Mouse (Mus musculus): Measurements from ENCODE around the gene Gm10320. TPM values are rescaled to one million over a fixed set of nuclear protein-coding genes. Genes with fewer than 3 reads are reported as not detected.
A peak's percentile ranks its signal among the peaks of the same experiment; 100 is the strongest.

Gm10320 gene
- 1.5 and 2.3 TPM in 2 replicates for polyA plus RNA-seq (2015; fragmentation: Nextera tagmentation; extraction: Ambion mirVana)

GRCm38 (mm10) chr13:98491909-98492308, at the start of gene Gm10320:
TSS of gene Gm10320 (minus strand) at chr13:98492001.
- no peaks in the 10 kb centered on the region for H3K4me1 ChIP-seq (replicated peaks; ENCODE audit: control insufficient read depth, insufficient read depth)
- H3K4me2 ChIP-seq (replicated peaks; ENCODE audit: low read depth) = no peak within 1 kb of the TSS
- H3K27me3 ChIP-seq (ENCODE audit: control insufficient read depth, insufficient read depth, low read length) = no peaks in the 10 kb centered on the region
- no peaks in the 10 kb centered on the region for H3K9me3 ChIP-seq (ENCODE audit: control insufficient read depth, low read length)
- DNase-seq (ENCODE audit: low spot score) (no peak), ATAC-seq (ENCODE audit: low FRiP score, low TSS enrichment) (no peak)
- WGBS = 82% methylated on average over 3 of the region's 3 CpGs
- no peak within 1 kb of the TSS for H3K9ac ChIP-seq (ENCODE audit: low read length)
- H3K27ac ChIP-seq (replicated peaks) = no peak within 1 kb of the TSS
- no peak within 1 kb of the TSS for H3K4me3 ChIP-seq (ENCODE audit: low read depth, low read length)
- H3K36me3 ChIP-seq (ENCODE audit: control insufficient read depth, insufficient read depth, low read length) = no peaks in the 10 kb centered on the region
- TF ChIP-seq CTCF (IDR thresholded peaks at IDR 0.05; ENCODE audit: low read depth) = no peak
- no peak for TF ChIP-seq EP300 (optimal IDR thresholded peaks at IDR 0.05)

- no peaks in the 10 kb centered on the region for H3K4me1 ChIP-seq (replicated peaks; ENCODE audit: control insufficient read depth, insufficient read depth)
- no peaks in the 10 kb centered on the region for H3K27me3 ChIP-seq (ENCODE audit: control insufficient read depth, insufficient read depth, low read length)
- no peak overlapping the region for H3K9ac ChIP-seq (ENCODE audit: low read length)
- no peak for DNase-seq (ENCODE audit: low spot score)
- no peak for ATAC-seq (ENCODE audit: low FRiP score, low TSS enrichment)
- H3K36me3 ChIP-seq (ENCODE audit: control insufficient read depth, insufficient read depth, low read length) = no peaks in the 10 kb centered on the region
- WGBS = 76% methylated on average over 2 of the region's 2 CpGs
- no peaks in the 10 kb centered on the region for H3K9me3 ChIP-seq (ENCODE audit: control insufficient read depth, low read length)
- no peak overlapping the region for H3K4me3 ChIP-seq (ENCODE audit: low read depth, low read length)
- TF ChIP-seq EP300 (optimal IDR thresholded peaks at IDR 0.05) (no peak), CTCF (IDR thresholded peaks at IDR 0.05; ENCODE audit: low read depth) (no peak)
- H3K4me2 ChIP-seq (replicated peaks; ENCODE audit: low read depth) = no peak overlapping the region
- H3K27ac ChIP-seq (replicated peaks) = no peak overlapping the region
Observed at GRCm38 (mm10) chr13:98541601-98542000, 49.8 kb upstream of the Gm10320 start.

GRCm38 (mm10) chr13:98540206-98540605, 48.4 kb upstream of the Gm10320 start:
- H3K27me3 ChIP-seq (ENCODE audit: control insufficient read depth, insufficient read depth, low read length) = no peaks in the 10 kb centered on the region
- no peaks in the 10 kb centered on the region for H3K36me3 ChIP-seq (ENCODE audit: control insufficient read depth, insufficient read depth, low read length)
- 78% methylated on average over 3 of the region's 3 CpGs for WGBS
- no peak for DNase-seq (ENCODE audit: low spot score)
- no peaks in the 10 kb centered on the region for H3K9me3 ChIP-seq (ENCODE audit: control insufficient read depth, low read length)
- no peak overlapping the region for H3K27ac ChIP-seq (replicated peaks)
- no peak overlapping the region for H3K4me3 ChIP-seq (ENCODE audit: low read depth, low read length)
- H3K4me2 ChIP-seq (replicated peaks; ENCODE audit: low read depth) = no peak overlapping the region
- no peak overlapping the region for H3K9ac ChIP-seq (ENCODE audit: low read length)
- no peak for ATAC-seq (ENCODE audit: low FRiP score, low TSS enrichment)
- TF ChIP-seq CTCF (IDR thresholded peaks at IDR 0.05; ENCODE audit: low read depth) (no peak), EP300 (optimal IDR thresholded peaks at IDR 0.05) (no peak)
- H3K4me1 ChIP-seq (replicated peaks; ENCODE audit: control insufficient read depth, insufficient read depth) = 0 out of 2 replicates have a peak, but pooled peaks cover under 1% of the 10 kb centered on the region

GRCm38 (mm10) chr13:98539311-98539710, 47.5 kb upstream of the Gm10320 start:
- H3K4me3 ChIP-seq (ENCODE audit: low read depth, low read length) = no peak overlapping the region
- H3K4me2 ChIP-seq (replicated peaks; ENCODE audit: low read depth) = no peak overlapping the region
- H3K9ac ChIP-seq (ENCODE audit: low read length) = no peak overlapping the region
- WGBS = 60% methylated on average over 7 of the region's 7 CpGs
- 0 out of 2 replicates have a peak, but pooled peaks cover 2% of the 10 kb centered on the region for H3K4me1 ChIP-seq (replicated peaks; ENCODE audit: control insufficient read depth, insufficient read depth)
- DNase-seq (ENCODE audit: low spot score) (no peak), ATAC-seq (ENCODE audit: low FRiP score, low TSS enrichment) (no peak)
- TF ChIP-seq CTCF (IDR thresholded peaks at IDR 0.05; ENCODE audit: low read depth) (no peak), EP300 (optimal IDR thresholded peaks at IDR 0.05) (no peak)
- no peaks in the 10 kb centered on the region for H3K9me3 ChIP-seq (ENCODE audit: control insufficient read depth, low read length)
- no peaks in the 10 kb centered on the region for H3K27me3 ChIP-seq (ENCODE audit: control insufficient read depth, insufficient read depth, low read length)
- no peaks in the 10 kb centered on the region for H3K36me3 ChIP-seq (ENCODE audit: control insufficient read depth, insufficient read depth, low read length)
- H3K27ac ChIP-seq (replicated peaks) = no peak overlapping the region

- 69% methylated on average over 5 of the region's 5 CpGs for WGBS
- no peak for DNase-seq (ENCODE audit: low spot score)
Observed at GRCm38 (mm10) chr13:98538587-98538986, 46.8 kb upstream of the Gm10320 start.

GRCm38 (mm10) chr13:98534913-98535262, 43.1 kb upstream of the Gm10320 start:
- Histone ChIP-seq H3K4me3 (ENCODE audit: low read depth, low read length) (no peak overlapping the region), H3K27ac (replicated peaks) (peak overlapping the region; percentile 79), H3K9me3 (ENCODE audit: control insufficient read depth, low read length) (no peaks in the 10 kb centered on the region), H3K9ac (ENCODE audit: low read length) (no peak overlapping the region), H3K4me1 (replicated peaks; ENCODE audit: control insufficient read depth, insufficient read depth) (0 out of 2 replicates have a peak, but pooled peaks cover 2% of the 10 kb centered on the region), H3K36me3 (ENCODE audit: control insufficient read depth, insufficient read depth, low read length) (no peaks in the 10 kb centered on the region), H3K27me3 (ENCODE audit: control insufficient read depth, insufficient read depth, low read length) (no peaks in the 10 kb centered on the region), H3K4me2 (replicated peaks; ENCODE audit: low read depth) (peak overlapping the region; percentile 53; the same call in 1 of the 2 replicates)
- DNase-seq (ENCODE audit: low spot score) (no peak), ATAC-seq (ENCODE audit: low FRiP score, low TSS enrichment) (peak; percentile 39)
- whole genome bisulfite sequencing = 23% methylated on average over 2 of the region's 2 CpGs
- TF ChIP-seq EP300 (optimal IDR thresholded peaks at IDR 0.05) = no peak
- no peak for TF ChIP-seq CTCF (IDR thresholded peaks at IDR 0.05; ENCODE audit: low read depth)

More at GRCm38 (mm10) chr13:98538587-98538986, 46.8 kb upstream of the Gm10320 start:
- H3K4me1 ChIP-seq (replicated peaks; ENCODE audit: control insufficient read depth, insufficient read depth) = 0 out of 2 replicates have a peak, but pooled peaks cover 2% of the 10 kb centered on the region
- no peaks in the 10 kb centered on the region for H3K27me3 ChIP-seq (ENCODE audit: control insufficient read depth, insufficient read depth, low read length)
- H3K9ac ChIP-seq (ENCODE audit: low read length) = no peak overlapping the region
- H3K9me3 ChIP-seq (ENCODE audit: control insufficient read depth, low read length) = no peaks in the 10 kb centered on the region
- no peaks in the 10 kb centered on the region for H3K36me3 ChIP-seq (ENCODE audit: control insufficient read depth, insufficient read depth, low read length)
- TF ChIP-seq EP300 (optimal IDR thresholded peaks at IDR 0.05) = no peak
- no peak for TF ChIP-seq CTCF (IDR thresholded peaks at IDR 0.05; ENCODE audit: low read depth)
- no peak overlapping the region for H3K27ac ChIP-seq (replicated peaks)
- no peak for ATAC-seq (ENCODE audit: low FRiP score, low TSS enrichment)
- H3K4me3 ChIP-seq (ENCODE audit: low read depth, low read length) = no peak overlapping the region
- no peak overlapping the region for H3K4me2 ChIP-seq (replicated peaks; ENCODE audit: low read depth)
